Mouse (Mus musculus) E14TG2a.4 (cell line): ENCODE results near the gene Lhfpl1.

ENCODE experiments used
- H3K27me3 ChIP-seq: 2 replicates; pipeline ENCODE4 v1.6.1; 2014; ENCODE audit warnings: low read length, control low read depth; ENCODE audit not compliant: insufficient read depth
- H3K36me3 ChIP-seq: 2 replicates; pipeline ENCODE4 v1.6.1; 2014; ENCODE audit warnings: low read length, control low read depth; ENCODE audit not compliant: insufficient read depth
- H3K4me1 ChIP-seq: replicated peaks from 2 replicates; pipeline ENCODE4 v1.6.1; 2014; ENCODE audit warnings: low read depth, low read length, control low read depth
- H3K4me3 ChIP-seq: replicated peaks from 2 replicates; pipeline ENCODE4 v1.5.1; 2014; ENCODE audit warnings: mild to moderate bottlenecking, low read length
- H3K9me3 ChIP-seq: 2 replicates; pipeline ENCODE4 v1.6.1; 2014; ENCODE audit warnings: low read length, control low read depth
- CTCF ChIP-seq: conservative IDR thresholded peaks from 2 replicates; pipeline ENCODE4 v1.5.1; 2014; ENCODE audit warnings: low read length
- NANOG ChIP-seq: IDR thresholded peaks from 2 replicates; pipeline ENCODE4 v1.6.1; 2014; ENCODE audit warnings: borderline replicate concordance, low read length, mixed read lengths
- POU5F1 ChIP-seq: IDR thresholded peaks from 2 replicates; pipeline ENCODE4 v1.6.1; 2014; ENCODE audit warnings: low read length, borderline replicate concordance

Gene Lhfpl1

GRCm38 (mm10) chrX:145271768-145272167 is 77.1 kb downstream of the Lhfpl1 start:
- no peaks in the 10 kb centered on the region for H3K4me1 ChIP-seq
- no peaks in the 10 kb centered on the region for H3K27me3 ChIP-seq
- H3K4me3 ChIP-seq = no peak overlapping the region
- H3K9me3 ChIP-seq = no peaks in the 10 kb centered on the region
- H3K36me3 ChIP-seq = no peaks in the 10 kb centered on the region
- TF ChIP-seq POU5F1 = no peak
- TF ChIP-seq NANOG = no peak
- no peak for TF ChIP-seq CTCF

DNA sequence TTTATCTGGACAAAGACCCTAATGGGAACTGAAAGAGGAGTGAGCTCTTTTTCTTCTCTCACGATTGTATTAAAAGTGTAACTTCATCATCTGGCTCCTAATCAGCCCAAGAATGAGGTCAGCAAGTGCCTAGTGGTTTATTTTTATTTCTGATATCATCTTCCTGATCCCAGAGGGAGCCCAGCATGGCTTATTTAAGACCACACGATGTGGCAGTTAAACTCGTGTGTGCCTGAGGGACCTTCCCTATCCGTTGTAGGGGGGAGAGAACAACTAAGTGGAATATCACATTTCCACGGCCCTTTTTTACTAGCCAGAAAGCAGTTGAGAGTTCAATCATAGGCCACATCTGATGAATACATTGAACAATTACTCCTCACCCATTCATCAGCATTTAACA is 87.1 kb downstream of the Lhfpl1 start:
- TF ChIP-seq NANOG (no peak), CTCF (no peak), POU5F1 (no peak)
- no peaks in the 10 kb centered on the region for H3K36me3 ChIP-seq

More for the DNA sequence above, 87.1 kb downstream of the Lhfpl1 start:
- no peaks in the 10 kb centered on the region for H3K4me1 ChIP-seq
- H3K27me3 ChIP-seq = no peaks in the 10 kb centered on the region
- H3K9me3 ChIP-seq = no peaks in the 10 kb centered on the region
- no peak overlapping the region for H3K4me3 ChIP-seq
